Comparison of ENCODE assay signal across 8 mouse cellular contexts in genomic region chr9:52167863-52168685, GRCm38 (mm10). TPM values are rescaled to one million over a fixed set of nuclear protein-coding genes. Genes with fewer than 3 reads are reported as not detected.
DNase-seq lines count a peak whose midpoint lies in the region; ATAC-seq lines count a peak whose summit lies in the region.

Zc3h12c (minus strand) TSS chr9:52168572.

- H3K36me3 ChIP-seq in intestine, embryonic 16.5 days (ENCODE audit: control insufficient read depth, insufficient read depth, low read length), result no peaks in the 10 kb centered on the region
- no peaks in the 10 kb centered on the region for H3K36me3 ChIP-seq in limb, embryonic 11.5 days (ENCODE audit: control insufficient read depth, insufficient read depth, low read length)
- no peaks in the 10 kb centered on the region for H3K36me3 ChIP-seq in midbrain, embryonic 11.5 days (ENCODE audit: control insufficient read depth, insufficient read depth, low read length)

- peak; percentile 36 for ATAC-seq in granulocyte monocyte progenitor cell, adult 5-6 weeks (replicated peaks; ENCODE audit: poor library complexity, severe bottlenecking)
- ATAC-seq in intestine, embryonic 16.5 days, result peak; percentile 86
- ATAC-seq in limb, embryonic 11.5 days (ENCODE audit: insufficient number of reproducible peaks, low FRiP score, low TSS enrichment, low read depth), result peak; percentile 80
- ATAC-seq in midbrain, embryonic 11.5 days (ENCODE audit: low FRiP score), result peak; percentile 85

- H3K9me3 ChIP-seq in intestine, embryonic 16.5 days (ENCODE audit: control insufficient read depth, low read length), result no peaks in the 10 kb centered on the region
- no peaks in the 10 kb centered on the region for H3K9me3 ChIP-seq in limb, embryonic 11.5 days (ENCODE audit: control insufficient read depth, low read length)
- H3K9me3 ChIP-seq in midbrain, embryonic 11.5 days (ENCODE audit: control insufficient read depth, low read length), result no peaks in the 10 kb centered on the region

- peaks cover 7% of the 10 kb centered on the region for H3K27me3 ChIP-seq in intestine, embryonic 16.5 days (replicated peaks; ENCODE audit: control insufficient read depth, insufficient read depth, low read length)
- H3K27me3 ChIP-seq in limb, embryonic 11.5 days (ENCODE audit: control insufficient read depth, insufficient read depth, low read length), result no peaks in the 10 kb centered on the region
- peaks cover 2% of the 10 kb centered on the region; the same call in 1 of the 2 replicates for H3K27me3 ChIP-seq in midbrain, embryonic 11.5 days (ENCODE audit: control insufficient read depth, insufficient read depth, low read length)

- WGBS in intestine, embryonic 16.5 days, result under 1% methylated on average over 83 of the region's 100 CpGs
- under 1% methylated on average over 94 of the region's 100 CpGs for WGBS in limb, embryonic 11.5 days
- WGBS in midbrain, embryonic 11.5 days, result under 1% methylated on average over 98 of the region's 100 CpGs

- peak within 1 kb of the TSS; percentile 81 for H3K4me2 ChIP-seq in intestine, embryonic 16.5 days (ENCODE audit: low read depth, low read length)
- H3K4me2 ChIP-seq in limb, embryonic 11.5 days (ENCODE audit: low read depth, severe bottlenecking), result peak within 1 kb of the TSS; percentile 72
- peak within 1 kb of the TSS; percentile 68 for H3K4me2 ChIP-seq in midbrain, embryonic 11.5 days

- peak within 1 kb of the TSS; percentile 95 for H3K9ac ChIP-seq in intestine, embryonic 16.5 days (ENCODE audit: low read depth, low read length)
- peak within 1 kb of the TSS; percentile 96 for H3K9ac ChIP-seq in limb, embryonic 11.5 days (ENCODE audit: low read length)
- H3K9ac ChIP-seq in midbrain, embryonic 11.5 days (ENCODE audit: low read length), result peak within 1 kb of the TSS; percentile 99

- H3K4me1 ChIP-seq in intestine, embryonic 16.5 days (ENCODE audit: control insufficient read depth, insufficient read depth, low read length), result peaks cover 7% of the 10 kb centered on the region
- 0 out of 2 replicates have a peak, but pooled peaks cover 5% of the 10 kb centered on the region for H3K4me1 ChIP-seq in limb, embryonic 11.5 days (ENCODE audit: control insufficient read depth, insufficient read depth, low read length)
- H3K4me1 ChIP-seq in midbrain, embryonic 11.5 days (ENCODE audit: control insufficient read depth, insufficient read depth, low read length), result peaks cover 10% of the 10 kb centered on the region; the same call in 1 of the 2 replicates

- peak within 1 kb of the TSS; percentile 86 for H3K27ac ChIP-seq in intestine, embryonic 16.5 days (ENCODE audit: low read length)
- peak within 1 kb of the TSS; percentile 85 for H3K27ac ChIP-seq in limb, embryonic 11.5 days (replicated peaks; ENCODE audit: low read depth, low read length)
- H3K27ac ChIP-seq in midbrain, embryonic 11.5 days (ENCODE audit: low read depth, low read length), result peak within 1 kb of the TSS; percentile 90

- peak; percentile 35 to 55 for DNase-seq in left cerebral cortex, adult 18-20 months (ENCODE audit: low spot score in 2 of 2)
- DNase-seq in left cerebral cortex, adult 11 months (ENCODE audit: low spot score), result no peak
- DNase-seq in embryo, embryonic 11.5 days (ENCODE audit: low read depth, low spot score), result peak; percentile 38
- peak; percentile 80 for DNase-seq in limb, embryonic 11.5 days (ENCODE audit: low spot score)
- DNase-seq in midbrain, embryonic 11.5 days (ENCODE audit: low spot score, missing footprints), result peak; percentile 97
- DNase-seq in spleen, adult 18-20 months, result peak; percentile 32 to 58

- H3K4me3 ChIP-seq in intestine, embryonic 16.5 days (ENCODE audit: low read length), result peak within 1 kb of the TSS; percentile 86
- H3K4me3 ChIP-seq in limb, embryonic 11.5 days (ENCODE audit: low read depth, low read length), result peak within 1 kb of the TSS; percentile 77
- H3K4me3 ChIP-seq in midbrain, embryonic 11.5 days (ENCODE audit: low read depth, low read length), result peak within 1 kb of the TSS; percentile 91

RNA-seq across cellular contexts. Expression of gene Zc3h12c, which starts in this region (rescaled TPM):
- total RNA-seq in left cerebral cortex, adult 18-20 months (2021), result 10 to 100 TPM; 12.8 to 18.3 TPM
- total RNA-seq in granulocyte monocyte progenitor cell, adult 5-6 weeks (2014; fragmentation: Nextera tagmentation), result 4.8 and 8.8 TPM in 2 replicates
- 4.5 and 6.1 TPM in 2 replicates for total RNA-seq in granulocyte monocyte progenitor cell, adult 5-6 weeks (2017)
- polyA plus RNA-seq in intestine, embryonic 16.5 days (2015; fragmentation: Nextera tagmentation; extraction: Ambion mirVana), result 1.0 and 1.2 TPM in 2 replicates
- 4.1 and 4.4 TPM in 2 replicates for polyA plus RNA-seq in limb, embryonic 11.5 days (2014; fragmentation: Nextera tagmentation; extraction: Ambion mirVana)
- polyA plus RNA-seq in midbrain, embryonic 11.5 days (2014; fragmentation: Nextera tagmentation; extraction: Ambion mirVana), result 17.2 and 17.8 TPM in 2 replicates

Comparison
In these comparisons a context has a peak if more than half of its experiments do, and no peak if none do; other contexts are left out.
1. ATAC-seq: peak in every context shown above with its lines; median percentile 86 in intestine, embryonic 16.5 days; 85 in midbrain, embryonic 11.5 days; 80 in limb, embryonic 11.5 days; 36 in granulocyte monocyte progenitor cell, adult 5-6 weeks.